Mouse (Mus musculus): ENCODE data around the gene Chchd10.

- TF ChIP-seq CTCF (IDR thresholded peaks at IDR 0.05; ENCODE audit: low read depth) (no peak), EP300 (IDR thresholded peaks at IDR 0.05; ENCODE audit: low read depth) (no peak)
Measured at GRCm38 (mm10) chr10:75932891-75933290, at the start of gene Chchd10.
